Mouse (Mus musculus): ENCODE measurements around the gene Fbxl17. TPM values are rescaled to one million over a fixed set of nuclear protein-coding genes. Genes with fewer than 3 reads are reported as not detected.

Fbxl17 gene
- polyA plus RNA-seq, 1 experiment: 4.1 TPM

- TF ChIP-seq POLR2A (IDR thresholded peaks at IDR 0.05; ENCODE audit: control insufficient read depth, low read depth, low read length): no peak
- TF ChIP-seq CTCF (IDR thresholded peaks at IDR 0.05; ENCODE audit: control insufficient read depth, insufficient read depth, insufficient replicate concordance, low read depth, low read length): no peak
- H3K4me1 ChIP-seq (ENCODE audit: control insufficient read depth, insufficient read depth, low read length): no peaks in the 10 kb centered on the region
- no peaks in the 10 kb centered on the region for H3K36me3 ChIP-seq (ENCODE audit: control insufficient read depth, insufficient read depth, low read length)
- no peaks in the 10 kb centered on the region for H3K27me3 ChIP-seq (ENCODE audit: control insufficient read depth, insufficient read depth, low read length)
- H3K27ac ChIP-seq (ENCODE audit: control insufficient read depth, insufficient read depth, low read depth, low read length): no peak overlapping the region
- H3K4me3 ChIP-seq (ENCODE audit: control insufficient read depth, low read depth, low read length): no peak overlapping the region
Observed at GRCm38 (mm10) chr17:63240021-63240730, 259.6 kb downstream of the Fbxl17 start.

- TF ChIP-seq POLR2A (IDR thresholded peaks at IDR 0.05; ENCODE audit: control insufficient read depth, low read depth, low read length) (no peak), CTCF (IDR thresholded peaks at IDR 0.05; ENCODE audit: control insufficient read depth, insufficient read depth, insufficient replicate concordance, low read depth, low read length) (no peak)
- H3K27ac ChIP-seq (ENCODE audit: control insufficient read depth, insufficient read depth, low read depth, low read length): no peak overlapping the region
- H3K36me3 ChIP-seq (ENCODE audit: control insufficient read depth, insufficient read depth, low read length): no peaks in the 10 kb centered on the region
Observed at GRCm38 (mm10) chr17:63236846-63237245, 263.0 kb downstream of the Fbxl17 start.

GRCm38 (mm10) chr17:63236221-63236620, 263.6 kb downstream of the Fbxl17 start:
- no peaks in the 10 kb centered on the region for H3K36me3 ChIP-seq (ENCODE audit: control insufficient read depth, insufficient read depth, low read length)
- no peaks in the 10 kb centered on the region for H3K4me1 ChIP-seq (ENCODE audit: control insufficient read depth, insufficient read depth, low read length)
- H3K4me3 ChIP-seq (ENCODE audit: control insufficient read depth, low read depth, low read length): no peak overlapping the region
- H3K27me3 ChIP-seq (ENCODE audit: control insufficient read depth, insufficient read depth, low read length): no peaks in the 10 kb centered on the region
- no peak overlapping the region for H3K27ac ChIP-seq (ENCODE audit: control insufficient read depth, insufficient read depth, low read depth, low read length)
- no peak for TF ChIP-seq POLR2A (IDR thresholded peaks at IDR 0.05; ENCODE audit: control insufficient read depth, low read depth, low read length)
- TF ChIP-seq CTCF (IDR thresholded peaks at IDR 0.05; ENCODE audit: control insufficient read depth, insufficient read depth, insufficient replicate concordance, low read depth, low read length): no peak

More at GRCm38 (mm10) chr17:63236846-63237245, 263.0 kb downstream of the Fbxl17 start:
- no peak overlapping the region for H3K4me3 ChIP-seq (ENCODE audit: control insufficient read depth, low read depth, low read length)
- no peaks in the 10 kb centered on the region for H3K4me1 ChIP-seq (ENCODE audit: control insufficient read depth, insufficient read depth, low read length)
- no peaks in the 10 kb centered on the region for H3K27me3 ChIP-seq (ENCODE audit: control insufficient read depth, insufficient read depth, low read length)

GRCm38 (mm10) chr17:63235821-63236220, 264.0 kb downstream of the Fbxl17 start:
- TF ChIP-seq POLR2A (IDR thresholded peaks at IDR 0.05; ENCODE audit: control insufficient read depth, low read depth, low read length) (no peak), CTCF (IDR thresholded peaks at IDR 0.05; ENCODE audit: control insufficient read depth, insufficient read depth, insufficient replicate concordance, low read depth, low read length) (no peak)
- Histone ChIP-seq H3K36me3 (ENCODE audit: control insufficient read depth, insufficient read depth, low read length) (no peaks in the 10 kb centered on the region), H3K4me3 (ENCODE audit: control insufficient read depth, low read depth, low read length) (no peak overlapping the region), H3K27me3 (ENCODE audit: control insufficient read depth, insufficient read depth, low read length) (no peaks in the 10 kb centered on the region), H3K27ac (ENCODE audit: control insufficient read depth, insufficient read depth, low read depth, low read length) (no peak overlapping the region), H3K4me1 (ENCODE audit: control insufficient read depth, insufficient read depth, low read length) (no peaks in the 10 kb centered on the region)

GRCm38 (mm10) chr17:63229111-63229510, 270.7 kb downstream of the Fbxl17 start:
- TF ChIP-seq POLR2A (IDR thresholded peaks at IDR 0.05; ENCODE audit: control insufficient read depth, low read depth, low read length): no peak
- Histone ChIP-seq H3K36me3 (ENCODE audit: control insufficient read depth, insufficient read depth, low read length) (no peaks in the 10 kb centered on the region), H3K4me3 (ENCODE audit: control insufficient read depth, low read depth, low read length) (no peak overlapping the region), H3K27me3 (ENCODE audit: control insufficient read depth, insufficient read depth, low read length) (no peaks in the 10 kb centered on the region), H3K4me1 (ENCODE audit: control insufficient read depth, insufficient read depth, low read length) (no peaks in the 10 kb centered on the region), H3K27ac (ENCODE audit: control insufficient read depth, insufficient read depth, low read depth, low read length) (no peak overlapping the region)

GRCm38 (mm10) chr17:63226380-63226779, 273.4 kb downstream of the Fbxl17 start:
- Histone ChIP-seq H3K27ac (ENCODE audit: control insufficient read depth, insufficient read depth, low read depth, low read length) (no peak overlapping the region), H3K36me3 (ENCODE audit: control insufficient read depth, insufficient read depth, low read length) (no peaks in the 10 kb centered on the region), H3K4me3 (ENCODE audit: control insufficient read depth, low read depth, low read length) (no peak overlapping the region), H3K4me1 (ENCODE audit: control insufficient read depth, insufficient read depth, low read length) (no peaks in the 10 kb centered on the region; the same call in 1 of the 2 replicates), H3K27me3 (ENCODE audit: control insufficient read depth, insufficient read depth, low read length) (no peaks in the 10 kb centered on the region)
- TF ChIP-seq POLR2A (IDR thresholded peaks at IDR 0.05; ENCODE audit: control insufficient read depth, low read depth, low read length): no peak
- TF ChIP-seq CTCF (IDR thresholded peaks at IDR 0.05; ENCODE audit: control insufficient read depth, insufficient read depth, insufficient replicate concordance, low read depth, low read length): no peak

- Histone ChIP-seq H3K4me1 (ENCODE audit: control insufficient read depth, insufficient read depth, low read length) (no peaks in the 10 kb centered on the region; the same call in 1 of the 2 replicates), H3K27me3 (ENCODE audit: control insufficient read depth, insufficient read depth, low read length) (no peaks in the 10 kb centered on the region), H3K27ac (ENCODE audit: control insufficient read depth, insufficient read depth, low read depth, low read length) (no peak overlapping the region), H3K36me3 (ENCODE audit: control insufficient read depth, insufficient read depth, low read length) (no peaks in the 10 kb centered on the region), H3K4me3 (ENCODE audit: control insufficient read depth, low read depth, low read length) (no peak overlapping the region)
- no peak for TF ChIP-seq CTCF (IDR thresholded peaks at IDR 0.05; ENCODE audit: control insufficient read depth, insufficient read depth, insufficient replicate concordance, low read depth, low read length)
- TF ChIP-seq POLR2A (IDR thresholded peaks at IDR 0.05; ENCODE audit: control insufficient read depth, low read depth, low read length): no peak
Observed at GRCm38 (mm10) chr17:63225959-63226358, 273.9 kb downstream of the Fbxl17 start.
